30 mouse cellular contexts compared by ENCODE assay signal in the genomic region with DNA sequence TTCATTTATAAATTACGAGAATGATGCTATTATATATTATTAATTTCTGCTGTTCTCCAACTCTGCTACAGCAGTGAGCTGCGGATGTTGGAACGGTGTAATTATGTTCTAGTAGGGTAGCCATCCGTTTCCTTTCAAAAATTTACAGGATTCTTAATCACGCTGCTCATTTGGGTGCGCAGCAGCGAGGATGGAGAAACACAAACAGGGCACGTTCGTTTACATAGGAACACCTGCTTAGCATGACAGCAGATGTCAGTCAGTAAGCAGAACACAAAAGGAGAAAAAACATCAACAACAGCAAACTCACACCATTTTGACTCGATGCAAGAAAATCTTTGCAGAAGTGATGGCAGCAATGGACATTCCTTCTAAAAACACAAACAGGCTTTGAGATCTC. TPM values are rescaled to one million over a fixed set of nuclear protein-coding genes. Genes with fewer than 3 reads are reported as not detected.
DNase-seq lines count a peak whose midpoint lies in the region; ATAC-seq and TF ChIP-seq lines count a peak whose summit lies in the region.
"Had no signal": no experiment of that assay in that cellular context is flagged by ENCODE, and none has a peak within 500 bp of the region (broad histone marks: within the 10 kb centered on the region; RNA-seq: fewer than 3 reads in every experiment).

No protein-coding gene starts in this region.

- no peaks in the 10 kb centered on the region for H3K27me3 ChIP-seq in forebrain, embryonic 11.5 days (ENCODE audit: control insufficient read depth, insufficient read depth, low read length)
- H3K27me3 ChIP-seq in forebrain, embryonic 10.5 days (ENCODE audit: poor library complexity, severe bottlenecking), result no peaks in the 10 kb centered on the region
- no peaks in the 10 kb centered on the region for H3K27me3 ChIP-seq in hindbrain, embryonic 16.5 days (replicated peaks; ENCODE audit: control insufficient read depth, insufficient read depth, low read length)
- H3K27me3 ChIP-seq in hindbrain, postnatal 0 days (ENCODE audit: insufficient read depth, low read length), result no peaks in the 10 kb centered on the region
- no peaks in the 10 kb centered on the region for H3K27me3 ChIP-seq in neural tube, embryonic 13.5 days
- no peaks in the 10 kb centered on the region for H3K27me3 ChIP-seq in neural tube, embryonic 15.5 days (replicated peaks)
- H3K27me3 ChIP-seq in forebrain, postnatal 0 days (ENCODE audit: insufficient read depth, low read length), result no peaks in the 10 kb centered on the region
- H3K27me3 ChIP-seq: embryonic facial prominence, embryonic 15.5 days; heart, embryonic 13.5 days; lung, embryonic 15.5 days; midbrain, embryonic 15.5 days; Patski had no signal

- H3K4me1 ChIP-seq in forebrain, embryonic 11.5 days (replicated peaks; ENCODE audit: control insufficient read depth, insufficient read depth, low read length), result no peaks in the 10 kb centered on the region
- peaks cover 48% of the 10 kb centered on the region for H3K4me1 ChIP-seq in forebrain, embryonic 10.5 days
- peaks cover 6% of the 10 kb centered on the region for H3K4me1 ChIP-seq in hindbrain, embryonic 16.5 days (ENCODE audit: control insufficient read depth, insufficient read depth, low read depth, low read length)
- H3K4me1 ChIP-seq in hindbrain, postnatal 0 days (ENCODE audit: insufficient read depth, low read length), result no peaks in the 10 kb centered on the region
- peaks cover 62% of the 10 kb centered on the region for H3K4me1 ChIP-seq in neural tube, embryonic 13.5 days (replicated peaks)
- H3K4me1 ChIP-seq in neural tube, embryonic 15.5 days, result peaks cover 42% of the 10 kb centered on the region
- peaks cover 22% of the 10 kb centered on the region; the same call in 1 of the 2 replicates for H3K4me1 ChIP-seq in forebrain, postnatal 0 days (ENCODE audit: insufficient read depth)

- 58% methylated on average over 10 of the region's 10 CpGs for WGBS in forebrain, embryonic 11.5 days
- 80% methylated on average over 10 of the region's 10 CpGs for WGBS in forebrain, embryonic 10.5 days
- WGBS in hindbrain, embryonic 16.5 days, result 43% methylated on average over 10 of the region's 10 CpGs
- 41% methylated on average over 10 of the region's 10 CpGs for WGBS in hindbrain, postnatal 0 days
- 45% methylated on average over 10 of the region's 10 CpGs for WGBS in neural tube, embryonic 13.5 days
- whole genome bisulfite sequencing in neural tube, embryonic 15.5 days, result 39% methylated on average over 10 of the region's 10 CpGs
- WGBS in forebrain, postnatal 0 days, result 26% methylated on average over 10 of the region's 10 CpGs

- H3K4me3 ChIP-seq in forebrain, embryonic 11.5 days (ENCODE audit: low read depth, low read length), result no peak overlapping the region
- H3K4me3 ChIP-seq in forebrain, embryonic 10.5 days, result no peak overlapping the region
- H3K4me3 ChIP-seq in hindbrain, embryonic 16.5 days (ENCODE audit: low read length), result no peak overlapping the region
- H3K4me3 ChIP-seq in hindbrain, postnatal 0 days (ENCODE audit: low read length), result no peak overlapping the region
- H3K4me3 ChIP-seq in neural tube, embryonic 13.5 days, result no peak overlapping the region
- H3K4me3 ChIP-seq in neural tube, embryonic 15.5 days (replicated peaks), result no peak overlapping the region
- H3K4me3 ChIP-seq in forebrain, postnatal 0 days (ENCODE audit: low read depth, low read length), result no peak overlapping the region
- H3K4me3 ChIP-seq: embryonic facial prominence, embryonic 10.5 days; embryonic facial prominence, embryonic 15.5 days; heart, adult 2 months; heart, embryonic 13.5 days; lung, embryonic 15.5 days; midbrain, embryonic 10.5 days; midbrain, embryonic 15.5 days had no signal

- no peaks in the 10 kb centered on the region for H3K9me3 ChIP-seq in forebrain, embryonic 11.5 days (ENCODE audit: control insufficient read depth, low read length)
- H3K9me3 ChIP-seq in forebrain, embryonic 10.5 days, result no peaks in the 10 kb centered on the region
- no peaks in the 10 kb centered on the region for H3K9me3 ChIP-seq in hindbrain, embryonic 16.5 days (ENCODE audit: control insufficient read depth, low read length)
- H3K9me3 ChIP-seq in hindbrain, postnatal 0 days (ENCODE audit: low read length), result no peaks in the 10 kb centered on the region
- no peaks in the 10 kb centered on the region for H3K9me3 ChIP-seq in neural tube, embryonic 13.5 days
- H3K9me3 ChIP-seq in neural tube, embryonic 15.5 days (replicated peaks), result no peaks in the 10 kb centered on the region
- no peaks in the 10 kb centered on the region for H3K9me3 ChIP-seq in forebrain, postnatal 0 days (ENCODE audit: low read length)
- H3K9me3 ChIP-seq: embryonic facial prominence, embryonic 10.5 days; embryonic facial prominence, embryonic 15.5 days; G1E; heart, embryonic 13.5 days; lung, embryonic 15.5 days; midbrain, embryonic 10.5 days; midbrain, embryonic 15.5 days had no signal

- no peak for ATAC-seq in forebrain, embryonic 11.5 days (replicated peaks; ENCODE audit: low FRiP score)
- ATAC-seq in hindbrain, embryonic 16.5 days, result no peak
- ATAC-seq in hindbrain, postnatal 0 days, result no peak
- no peak for ATAC-seq in neural tube, embryonic 13.5 days (ENCODE audit: low read depth)
- ATAC-seq in neural tube, embryonic 15.5 days (ENCODE audit: low FRiP score), result no peak
- ATAC-seq in forebrain, postnatal 0 days, result no peak
- ATAC-seq: inflammation-experienced regulatory T-cells, adult 6 months; midbrain, embryonic 15.5 days; Patski had no signal

- no peak overlapping the region for H3K27ac ChIP-seq in forebrain, embryonic 11.5 days (ENCODE audit: low read depth, low read length)
- no peak overlapping the region for H3K27ac ChIP-seq in forebrain, embryonic 10.5 days
- peak overlapping the region; percentile 16; the same call in 1 of the 2 replicates for H3K27ac ChIP-seq in hindbrain, embryonic 16.5 days (ENCODE audit: low read depth, low read length)
- H3K27ac ChIP-seq in hindbrain, postnatal 0 days, result no peak overlapping the region
- peak overlapping the region; percentile 13; the same call in 1 of the 2 replicates for H3K27ac ChIP-seq in neural tube, embryonic 13.5 days (replicated peaks)
- no peak overlapping the region for H3K27ac ChIP-seq in neural tube, embryonic 15.5 days (replicated peaks)
- H3K27ac ChIP-seq in forebrain, postnatal 0 days (ENCODE audit: low read depth, low read length), result peak overlapping the region; percentile 55; the same call in 1 of the 2 replicates
- H3K27ac ChIP-seq: embryonic facial prominence, embryonic 10.5 days; embryonic facial prominence, embryonic 15.5 days; heart, adult 2 months; heart, embryonic 13.5 days; lung, embryonic 15.5 days; midbrain, embryonic 15.5 days; stomach, postnatal 0 days had no signal

- DNase-seq in forebrain, embryonic 11.5 days (ENCODE audit: low spot score), result peak; percentile 38
- no peak for DNase-seq in forebrain, embryonic 10.5 days (ENCODE audit: extremely low spot score, low spot score)
- DNase-seq in hindbrain, postnatal 0 days (ENCODE audit: low spot score), result no peak
- DNase-seq in forebrain, postnatal 0 days, result no peak
- no peak for DNase-seq in Muller cell, postnatal 12 days (ENCODE audit: inconsistent ontology term)
- DNase-seq: adrenal gland, postnatal 10 days; cerebellum, adult 11-12 months; cerebellum, postnatal 10 days; gastrocnemius, postnatal 25 days; heart, adult 2 months; heart, postnatal 10 days; kidney, adult 11 months; kidney, postnatal 36 days; layer of hippocampus, postnatal 36 days; liver; thymus, adult 18-20 months; thymus, postnatal 36 days had no signal

- H3K4me2 ChIP-seq in forebrain, embryonic 11.5 days (ENCODE audit: low read depth, low read length, severe bottlenecking), result no peak overlapping the region
- H3K4me2 ChIP-seq in hindbrain, embryonic 16.5 days (ENCODE audit: low read length), result peak overlapping the region; percentile 26; the same call in 1 of the 2 replicates
- H3K4me2 ChIP-seq in hindbrain, postnatal 0 days (ENCODE audit: low read depth, low read length), result no peak overlapping the region
- H3K4me2 ChIP-seq in neural tube, embryonic 13.5 days, result no peak overlapping the region
- H3K4me2 ChIP-seq in neural tube, embryonic 15.5 days, result no peak overlapping the region
- H3K4me2 ChIP-seq in forebrain, postnatal 0 days (ENCODE audit: low read depth), result no peak overlapping the region
- H3K4me2 ChIP-seq: embryonic facial prominence, embryonic 15.5 days; heart, embryonic 13.5 days; lung, embryonic 15.5 days; midbrain, embryonic 15.5 days had no signal

- H3K36me3 ChIP-seq in forebrain, embryonic 11.5 days (ENCODE audit: control insufficient read depth, insufficient read depth, low read length), result no peaks in the 10 kb centered on the region
- peaks cover 17% of the 10 kb centered on the region for H3K36me3 ChIP-seq in forebrain, embryonic 10.5 days (replicated peaks)
- H3K36me3 ChIP-seq in hindbrain, embryonic 16.5 days (ENCODE audit: control insufficient read depth, insufficient read depth, low read length), result no peaks in the 10 kb centered on the region
- H3K36me3 ChIP-seq in hindbrain, postnatal 0 days (ENCODE audit: insufficient read depth, low read length), result no peaks in the 10 kb centered on the region
- H3K36me3 ChIP-seq in neural tube, embryonic 13.5 days, result no peaks in the 10 kb centered on the region
- H3K36me3 ChIP-seq in neural tube, embryonic 15.5 days, result no peaks in the 10 kb centered on the region
- no peaks in the 10 kb centered on the region for H3K36me3 ChIP-seq in forebrain, postnatal 0 days (ENCODE audit: insufficient read depth)
- H3K36me3 ChIP-seq: embryonic facial prominence, embryonic 15.5 days; midbrain, embryonic 15.5 days had no signal

- TF ChIP-seq CTCF in hindbrain, postnatal 0 days (IDR thresholded peaks at IDR 0.05; ENCODE audit: low read depth), result no peak
- TF ChIP-seq CTCF in forebrain, postnatal 0 days (IDR thresholded peaks at IDR 0.05; ENCODE audit: low read depth), result no peak

- H3K9ac ChIP-seq in forebrain, embryonic 11.5 days (ENCODE audit: low read length), result no peak overlapping the region
- H3K9ac ChIP-seq in hindbrain, embryonic 16.5 days (ENCODE audit: low read depth, low read length), result no peak overlapping the region
- no peak overlapping the region for H3K9ac ChIP-seq in hindbrain, postnatal 0 days (replicated peaks; ENCODE audit: low read length)
- H3K9ac ChIP-seq in neural tube, embryonic 13.5 days, result no peak overlapping the region
- H3K9ac ChIP-seq in neural tube, embryonic 15.5 days (replicated peaks), result no peak overlapping the region
- no peak overlapping the region for H3K9ac ChIP-seq in forebrain, postnatal 0 days
- H3K9ac ChIP-seq: embryonic facial prominence, embryonic 15.5 days; heart, embryonic 13.5 days; lung, embryonic 15.5 days; midbrain, embryonic 15.5 days had no signal

RNA-seq across cellular contexts. Expression of a gene that starts 34.2 kb away (rescaled TPM):
- 45.6 and 50.0 TPM in 2 replicates for polyA plus RNA-seq in forebrain, embryonic 11.5 days (2014; fragmentation: Nextera tagmentation; extraction: Ambion mirVana)
- 30.2 and 30.4 TPM in 2 replicates for polyA plus RNA-seq in forebrain, embryonic 10.5 days (2016; fragmentation: Nextera tagmentation; extraction: Ambion mirVana)
- polyA plus RNA-seq in hindbrain, embryonic 16.5 days (2015; fragmentation: Nextera tagmentation; extraction: Ambion mirVana), result 30.3 and 36.8 TPM in 2 replicates
- 47.7 and 52.0 TPM in 2 replicates for total RNA-seq in hindbrain, postnatal 0 days (2014; rRNA removed)
- polyA plus RNA-seq in hindbrain, postnatal 0 days (2015; fragmentation: Nextera tagmentation; extraction: Ambion mirVana), result 21.4 and 21.9 TPM in 2 replicates
- 48.9 and 55.7 TPM in 2 replicates for polyA plus RNA-seq in neural tube, embryonic 13.5 days (2015; fragmentation: Nextera tagmentation; extraction: Ambion mirVana)
- polyA plus RNA-seq in neural tube, embryonic 15.5 days (2015; fragmentation: Nextera tagmentation; extraction: Ambion mirVana), result 40.5 and 41.1 TPM in 2 replicates
- total RNA-seq in forebrain, postnatal 0 days (2014; rRNA removed), result 150 and 186 TPM in 2 replicates
- polyA plus RNA-seq in forebrain, postnatal 0 days (2015; fragmentation: Nextera tagmentation; extraction: Ambion mirVana), result 47.7 and 50.6 TPM in 2 replicates

Comparison
In these comparisons a context has a peak if more than half of its experiments do, and no peak if none do; other contexts are left out.
1. H3K27ac ChIP-seq: peak in hindbrain, embryonic 16.5 days (single experiment), neural tube, embryonic 13.5 days (single experiment) and forebrain, postnatal 0 days (single experiment); none in forebrain, embryonic 11.5 days (single experiment), forebrain, embryonic 10.5 days (single experiment), hindbrain, postnatal 0 days (single experiment) and neural tube, embryonic 15.5 days (single experiment).